Mouse (Mus musculus): ENCODE results near the gene Gm49711. TPM values are rescaled to one million over a fixed set of nuclear protein-coding genes. Genes with fewer than 3 reads are reported as not detected.
A peak's percentile ranks its signal among the peaks of the same experiment; 100 is the strongest.

Gm49711 gene
- not detected in 2 replicates for polyA plus RNA-seq (2011; ENCODE audit: insufficient read depth, insufficient read length, low read depth, missing spikeins)

- Histone ChIP-seq H3K9ac (ENCODE audit: low read depth, poor library complexity, severe bottlenecking) (peak within 1 kb of the TSS; percentile 94), H3K27me3 (ENCODE audit: control insufficient read depth, insufficient read depth, low read length, poor library complexity, severe bottlenecking) (no peaks in the 10 kb centered on the region), H3K27ac (ENCODE audit: insufficient read depth, low read length) (no peak within 1 kb of the TSS)
Measured at GRCm38 (mm10) chr16:92057852-92058643, at the start of gene Gm49711, which contains the start of the genes Mrps6 and Slc5a3. Gm49711 (plus strand) TSS chr16:92058316. Mrps6 (plus strand) TSS chr16:92058270. Slc5a3 (plus strand) TSS chr16:92058322.

GRCm38 (mm10) chr16:92009586-92009985 lies 48.5 kb upstream of the Gm49711 start:
- Histone ChIP-seq H3K4me3 (ENCODE audit: low read depth, low read length) (no peak overlapping the region), H3K9me3 (replicated peaks; ENCODE audit: control insufficient read depth, insufficient read depth, low read length, poor library complexity, severe bottlenecking) (no peaks in the 10 kb centered on the region), H3K36me3 (ENCODE audit: control insufficient read depth, insufficient read depth, low read length, poor library complexity, severe bottlenecking) (no peaks in the 10 kb centered on the region), H3K9ac (ENCODE audit: low read depth, poor library complexity, severe bottlenecking) (no peak overlapping the region), H3K27ac (ENCODE audit: insufficient read depth, low read length) (no peak overlapping the region), H3K4me1 (ENCODE audit: control insufficient read depth, insufficient read depth, low read length) (no peaks in the 10 kb centered on the region), H3K27me3 (ENCODE audit: control insufficient read depth, insufficient read depth, low read length, poor library complexity, severe bottlenecking) (no peaks in the 10 kb centered on the region)
- TF ChIP-seq POLR2A (IDR thresholded peaks at IDR 0.05; ENCODE audit: insufficient read depth, low read length), result no peak

More at GRCm38 (mm10) chr16:92057852-92058643, at the start of gene Gm49711, which contains the start of the genes Mrps6 and Slc5a3:
- H3K4me3 ChIP-seq (ENCODE audit: low read depth, low read length), result peak within 1 kb of the TSS; percentile 82
- no peaks in the 10 kb centered on the region for H3K4me1 ChIP-seq (ENCODE audit: control insufficient read depth, insufficient read depth, low read length)
- TF ChIP-seq POLR2A (IDR thresholded peaks at IDR 0.05; ENCODE audit: insufficient read depth, low read length), result peak; percentile 70
- TF ChIP-seq CTCF (IDR thresholded peaks at IDR 0.05; ENCODE audit: low read depth, low read length), result no peak
- H3K9me3 ChIP-seq (replicated peaks; ENCODE audit: control insufficient read depth, insufficient read depth, low read length, poor library complexity, severe bottlenecking), result no peaks in the 10 kb centered on the region
- H3K36me3 ChIP-seq (ENCODE audit: control insufficient read depth, insufficient read depth, low read length, poor library complexity, severe bottlenecking), result peaks cover 3% of the 10 kb centered on the region; the same call in 1 of the 2 replicates

- Histone ChIP-seq H3K4me1 (ENCODE audit: control insufficient read depth, insufficient read depth, low read length) (peaks cover 2% of the 10 kb centered on the region), H3K27me3 (ENCODE audit: control insufficient read depth, insufficient read depth, low read length, poor library complexity, severe bottlenecking) (no peaks in the 10 kb centered on the region), H3K36me3 (ENCODE audit: control insufficient read depth, insufficient read depth, low read length, poor library complexity, severe bottlenecking) (no peaks in the 10 kb centered on the region), H3K27ac (ENCODE audit: insufficient read depth, low read length) (no peak overlapping the region), H3K9me3 (replicated peaks; ENCODE audit: control insufficient read depth, insufficient read depth, low read length, poor library complexity, severe bottlenecking) (peaks cover 6% of the 10 kb centered on the region), H3K4me3 (ENCODE audit: low read depth, low read length) (no peak overlapping the region), H3K9ac (ENCODE audit: low read depth, poor library complexity, severe bottlenecking) (no peak overlapping the region)
- TF ChIP-seq EP300 (IDR thresholded peaks at IDR 0.05; ENCODE audit: insufficient read depth, low read depth, low read length) (no peak), CTCF (IDR thresholded peaks at IDR 0.05; ENCODE audit: low read depth, low read length) (no peak), POLR2A (IDR thresholded peaks at IDR 0.05; ENCODE audit: insufficient read depth, low read length) (no peak)
Measured at GRCm38 (mm10) chr16:92016792-92017191, 41.3 kb upstream of the Gm49711 start.

- Histone ChIP-seq H3K27me3 (ENCODE audit: control insufficient read depth, insufficient read depth, low read length, poor library complexity, severe bottlenecking) (no peaks in the 10 kb centered on the region), H3K27ac (ENCODE audit: insufficient read depth, low read length) (no peak overlapping the region), H3K36me3 (ENCODE audit: control insufficient read depth, insufficient read depth, low read length, poor library complexity, severe bottlenecking) (no peaks in the 10 kb centered on the region)
Measured at GRCm38 (mm10) chr16:92019141-92020118, 38.7 kb upstream of the Gm49711 start.

GRCm38 (mm10) chr16:92021656-92022400 lies 36.3 kb upstream of the Gm49711 start:
- Histone ChIP-seq H3K4me1 (ENCODE audit: control insufficient read depth, insufficient read depth, low read length) (peaks cover 2% of the 10 kb centered on the region), H3K27me3 (ENCODE audit: control insufficient read depth, insufficient read depth, low read length, poor library complexity, severe bottlenecking) (no peaks in the 10 kb centered on the region), H3K4me3 (ENCODE audit: low read depth, low read length) (no peak overlapping the region), H3K9ac (ENCODE audit: low read depth, poor library complexity, severe bottlenecking) (no peak overlapping the region), H3K36me3 (ENCODE audit: control insufficient read depth, insufficient read depth, low read length, poor library complexity, severe bottlenecking) (no peaks in the 10 kb centered on the region), H3K9me3 (replicated peaks; ENCODE audit: control insufficient read depth, insufficient read depth, low read length, poor library complexity, severe bottlenecking) (peaks cover 6% of the 10 kb centered on the region), H3K27ac (ENCODE audit: insufficient read depth, low read length) (no peak overlapping the region)
- TF ChIP-seq POLR2A (IDR thresholded peaks at IDR 0.05; ENCODE audit: insufficient read depth, low read length), result no peak
- TF ChIP-seq CTCF (IDR thresholded peaks at IDR 0.05; ENCODE audit: low read depth, low read length), result no peak
- no peak for TF ChIP-seq EP300 (IDR thresholded peaks at IDR 0.05; ENCODE audit: insufficient read depth, low read depth, low read length)

More at GRCm38 (mm10) chr16:92019141-92020118, 38.7 kb upstream of the Gm49711 start:
- peak overlapping the region; percentile 27; the same call in 1 of the 2 replicates for H3K4me3 ChIP-seq (ENCODE audit: low read depth, low read length)
- TF ChIP-seq POLR2A (IDR thresholded peaks at IDR 0.05; ENCODE audit: insufficient read depth, low read length) (no peak), CTCF (IDR thresholded peaks at IDR 0.05; ENCODE audit: low read depth, low read length) (no peak), EP300 (IDR thresholded peaks at IDR 0.05; ENCODE audit: insufficient read depth, low read depth, low read length) (no peak)
- peaks cover 2% of the 10 kb centered on the region for H3K4me1 ChIP-seq (ENCODE audit: control insufficient read depth, insufficient read depth, low read length)
- peaks cover 6% of the 10 kb centered on the region for H3K9me3 ChIP-seq (replicated peaks; ENCODE audit: control insufficient read depth, insufficient read depth, low read length, poor library complexity, severe bottlenecking)
- H3K9ac ChIP-seq (ENCODE audit: low read depth, poor library complexity, severe bottlenecking), result no peak overlapping the region
